Mouse (Mus musculus) brain, embryonic 18.5 days (tissue): Measurements from ENCODE around the gene Ppfia4.

ENCODE experiments used
- DNase-seq: peaks from one replicate; pipeline ENCODE4 v3.0.0-alpha.2; 2012; ENCODE audit warnings: low read depth, low spot score

The Ppfia4 gene

DNA sequence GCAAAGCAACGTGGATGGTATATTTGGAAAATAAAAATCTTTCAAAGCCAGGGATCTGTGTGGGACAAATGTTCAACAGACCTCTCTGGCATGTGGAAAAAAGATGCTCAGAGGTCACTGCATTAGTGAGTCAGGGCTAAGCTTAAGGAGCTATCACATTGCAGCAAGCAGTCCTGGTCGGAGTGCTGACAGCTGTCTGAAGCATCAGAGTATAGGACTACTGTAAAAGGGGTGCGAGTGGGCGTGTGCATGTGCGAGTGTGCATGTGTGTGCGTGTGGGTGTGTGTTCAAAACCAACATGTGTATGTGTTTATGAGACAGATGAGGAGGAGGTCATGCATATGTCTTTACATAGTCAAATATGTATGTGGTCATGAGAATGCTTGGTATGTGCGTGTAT lies 6.4 kb upstream of the Ppfia4 start:
- no peak for DNase-seq

DNA sequence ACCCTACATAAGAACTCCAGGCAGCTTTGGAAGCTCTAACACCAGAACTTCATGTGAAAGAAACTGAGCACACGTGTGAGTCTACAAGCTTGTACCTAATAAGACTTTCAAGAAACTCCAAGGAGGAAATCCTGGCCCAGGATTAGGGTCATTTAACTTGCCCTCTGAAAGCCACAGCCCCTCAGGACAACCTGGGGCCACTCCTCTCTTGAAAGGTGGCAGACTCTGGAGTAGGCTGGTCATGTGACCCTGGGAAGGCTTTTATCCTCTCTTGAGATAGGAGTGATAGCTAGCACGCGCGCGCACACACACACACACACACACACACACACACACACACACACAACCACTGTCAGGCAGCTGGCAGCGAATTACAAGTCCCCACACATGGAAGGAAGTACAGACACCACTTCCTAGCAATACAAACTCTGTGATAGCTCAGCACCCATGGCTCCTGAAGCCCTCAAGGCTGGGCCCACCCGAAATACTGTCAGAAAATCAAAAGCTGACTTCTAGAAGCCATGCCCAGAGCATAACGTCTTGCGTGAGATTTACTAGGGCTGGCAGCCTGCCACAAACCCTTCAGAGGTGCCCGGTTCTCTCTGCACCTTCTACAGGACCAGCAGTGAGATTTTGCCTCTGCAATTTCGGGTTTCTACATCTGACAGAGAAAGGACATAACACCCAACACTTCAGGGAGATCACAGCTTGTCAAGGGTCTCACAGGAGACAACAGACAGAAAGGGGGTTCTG lies 4.4 kb upstream of the Ppfia4 start:
- DNase-seq, result no peak

DNA sequence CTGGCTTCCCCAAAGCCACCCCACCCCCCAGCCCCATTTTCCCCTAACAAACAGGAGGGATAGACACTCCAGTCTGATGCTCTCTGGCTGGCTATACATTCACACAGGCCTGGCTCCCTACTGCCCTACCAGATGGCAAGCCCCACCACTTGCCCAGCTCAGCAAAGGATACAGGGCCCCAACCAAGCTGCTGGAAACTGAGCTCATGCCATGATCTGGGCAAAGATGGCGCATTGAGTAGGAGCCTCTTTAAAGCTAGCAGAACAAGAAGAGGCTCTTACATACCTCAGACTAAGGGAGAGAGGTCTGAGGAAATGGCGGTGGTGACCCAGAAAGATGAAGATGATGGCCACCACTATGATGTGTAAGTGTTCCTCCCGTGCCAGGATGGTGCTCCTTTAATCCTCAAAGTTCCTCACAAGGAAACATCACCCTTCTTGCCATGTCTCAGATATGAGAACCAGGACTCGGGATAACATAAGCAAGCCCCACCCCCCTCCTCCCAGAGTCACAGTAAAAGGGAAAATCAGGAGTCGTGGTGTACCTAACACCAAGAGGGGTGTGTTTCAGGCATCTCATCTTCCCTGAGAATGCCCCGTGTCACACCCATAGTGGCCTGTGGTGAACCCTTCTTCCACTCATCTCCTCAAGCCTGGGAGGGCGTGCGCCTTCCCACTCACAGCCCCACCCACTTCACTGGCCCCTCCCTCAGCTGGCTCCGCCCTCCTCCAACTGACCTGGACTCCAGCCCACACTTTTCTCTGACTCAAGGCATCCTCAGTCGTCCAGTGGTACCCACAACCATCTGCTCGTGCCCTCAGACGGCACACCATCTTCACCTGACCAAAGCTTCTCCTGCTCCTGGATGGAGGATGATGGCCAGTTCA lies 3.4 kb upstream of the Ppfia4 start:
- DNase-seq, result no peak

DNA sequence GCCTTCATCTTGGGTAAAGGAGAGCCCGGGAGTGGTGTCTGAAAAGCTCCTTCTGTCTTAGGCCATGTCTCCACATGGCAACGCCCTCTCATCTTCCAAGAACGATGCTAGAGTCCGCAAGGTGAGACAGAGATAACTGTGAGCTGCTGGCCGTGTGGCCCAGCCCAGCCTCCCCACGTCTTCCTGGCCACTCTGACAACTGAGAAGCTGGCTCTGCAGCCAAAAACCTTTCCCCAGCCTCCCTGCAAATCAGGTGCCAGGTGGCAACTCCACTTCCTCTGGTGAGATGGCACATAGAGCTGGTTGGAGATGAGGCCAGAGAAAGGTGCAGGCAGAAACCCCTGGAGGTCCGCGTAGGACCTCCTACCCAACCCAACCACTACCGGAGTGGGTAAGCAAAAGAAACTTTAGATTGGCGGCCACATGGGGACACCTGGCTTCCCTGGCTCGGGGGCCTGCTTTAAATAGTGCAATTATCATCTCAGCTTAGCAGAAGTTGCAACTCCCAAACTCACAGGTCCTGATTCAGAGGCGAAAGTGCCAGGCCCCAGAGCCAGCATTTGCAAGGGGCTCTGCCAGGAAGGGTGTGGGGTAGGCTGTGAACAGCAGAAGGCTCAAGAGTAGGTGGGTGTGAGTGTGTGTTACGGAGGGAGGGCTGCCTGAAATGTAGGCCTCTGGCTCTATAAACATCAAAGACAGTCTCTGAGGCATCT lies 2.6 kb upstream of the Ppfia4 start:
- no peak for DNase-seq

DNA sequence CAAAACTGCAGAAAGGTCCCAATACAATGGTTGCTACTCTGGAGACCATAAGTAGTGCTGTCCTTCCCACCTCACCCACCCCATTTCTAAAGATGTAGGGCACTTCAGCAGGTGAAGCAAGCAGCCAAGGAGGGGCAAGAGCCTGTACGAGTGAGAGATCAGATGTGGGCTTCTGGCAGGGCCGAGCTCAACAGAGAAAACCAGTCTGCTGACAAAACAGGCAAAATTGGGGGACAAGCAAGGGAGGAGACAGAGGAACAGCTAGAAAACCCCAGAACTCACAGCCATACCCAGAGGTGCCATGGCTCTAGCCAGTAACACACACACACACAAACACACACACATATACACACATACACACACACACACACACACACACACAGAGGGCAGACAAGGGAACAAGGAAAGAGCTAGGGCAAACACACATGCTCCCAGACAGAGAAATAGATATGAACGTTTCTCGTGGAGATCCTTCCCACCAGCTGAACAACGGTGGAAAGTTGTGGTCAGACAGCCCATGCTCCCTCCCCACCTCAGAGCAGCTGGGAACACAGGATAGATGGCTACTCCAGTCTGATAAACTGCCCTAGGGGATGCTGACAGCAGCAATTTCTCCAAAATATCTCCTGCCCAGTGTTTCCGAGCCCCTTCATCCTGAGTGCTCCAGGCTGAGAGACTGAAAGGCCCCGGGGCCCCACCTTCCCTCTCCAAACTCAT lies 1.5 kb upstream of the Ppfia4 start:
- no peak for DNase-seq

DNA sequence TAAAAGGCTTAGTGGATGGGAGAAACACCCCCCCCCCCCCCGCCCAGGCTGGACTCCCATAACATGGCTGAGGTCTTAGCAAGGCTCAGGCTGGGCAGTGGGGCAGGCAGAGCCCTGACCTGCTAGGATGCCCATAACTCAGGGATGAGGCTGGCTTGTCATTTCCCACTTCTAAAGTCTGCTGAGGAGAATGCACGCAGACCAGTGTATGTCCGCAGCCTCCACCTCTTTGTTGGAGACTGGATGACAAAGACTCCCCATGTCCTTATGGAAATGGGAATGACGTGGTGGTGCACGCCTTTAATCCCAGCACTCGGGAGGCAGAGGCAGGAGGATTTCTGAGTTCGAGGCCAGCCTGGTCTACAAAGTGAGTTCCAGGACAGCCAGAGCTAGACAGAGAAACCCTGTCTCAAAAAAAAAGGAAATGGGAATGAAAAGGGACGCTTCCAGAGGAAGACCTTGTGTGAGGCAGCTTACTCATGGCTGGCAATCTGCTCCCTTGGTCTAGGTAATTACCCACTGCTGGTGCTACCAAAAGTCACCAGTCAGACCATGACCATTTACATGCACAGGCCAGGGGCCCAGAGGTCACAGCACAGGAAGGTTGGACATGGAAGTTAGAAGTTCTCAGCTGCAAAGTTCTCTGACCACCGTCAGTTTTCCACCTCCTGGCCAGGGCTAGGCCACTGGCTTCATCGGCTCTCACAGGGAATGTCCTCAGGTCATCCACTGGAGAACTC lies 813 bp upstream of the Ppfia4 start:
- DNase-seq, result no peak

DNA sequence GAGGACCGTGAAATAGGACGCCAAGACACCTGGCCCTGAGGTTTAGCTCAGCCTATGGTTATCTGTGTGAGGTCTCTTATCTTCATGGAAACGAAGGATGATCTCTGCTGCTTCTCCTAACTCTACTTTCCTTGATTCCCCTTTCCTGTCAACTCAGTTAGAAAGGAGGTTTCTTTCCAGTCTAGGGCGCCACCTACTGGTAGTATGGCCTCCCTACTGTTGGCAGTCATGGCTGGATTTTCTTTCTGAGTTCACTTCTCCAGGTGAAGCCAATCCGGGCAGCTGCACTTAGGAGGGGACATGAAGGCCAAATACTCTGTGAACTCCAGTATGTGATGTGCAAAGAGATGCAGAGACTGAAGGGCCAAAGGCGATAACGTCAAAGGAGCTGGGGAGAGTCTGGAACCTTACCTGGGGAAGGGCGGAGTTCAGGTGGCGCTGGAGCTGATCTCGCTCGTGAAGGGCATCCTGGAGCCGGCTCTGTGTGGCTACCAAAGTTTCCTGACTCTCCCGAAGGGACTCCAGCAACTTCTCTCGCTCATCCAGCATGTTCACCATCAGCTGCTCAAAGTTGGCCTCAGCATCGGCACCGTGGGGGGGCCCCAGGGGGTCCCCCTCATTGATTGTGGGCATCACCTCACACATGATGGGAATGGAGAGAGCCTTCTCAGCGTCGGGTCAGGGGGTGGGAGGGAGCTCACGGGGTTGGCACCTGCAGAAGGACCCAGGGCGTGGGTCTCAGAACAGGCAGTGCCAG lies 671 bp downstream of the Ppfia4 start:
- DNase-seq, result no peak

DNA sequence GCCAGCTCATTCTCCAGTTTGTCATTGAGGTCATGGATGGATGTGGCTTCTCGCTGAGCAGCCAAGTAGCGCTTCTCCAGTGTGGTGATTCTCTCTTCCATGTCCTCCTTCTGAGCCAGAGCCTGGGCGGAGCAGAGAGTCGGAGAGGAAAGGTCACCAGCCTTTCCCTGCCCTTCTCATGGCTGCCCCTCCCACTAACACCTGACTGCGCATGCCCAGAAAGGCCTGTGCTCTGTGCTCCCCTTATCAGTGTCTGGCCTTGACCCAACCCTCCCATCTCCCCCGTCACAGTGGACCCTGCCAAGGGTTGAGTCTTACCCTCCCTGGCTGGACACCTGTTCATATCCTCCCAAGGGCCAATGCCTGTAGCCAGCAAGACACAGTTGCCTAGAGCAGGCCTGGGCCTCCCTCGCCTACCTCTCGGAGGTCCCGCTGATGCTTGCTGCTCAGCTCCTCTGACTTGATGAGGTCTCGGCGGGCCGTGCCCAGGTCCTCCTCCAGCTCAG lies 5.8 kb downstream of the Ppfia4 start:
- DNase-seq, result no peak

DNA sequence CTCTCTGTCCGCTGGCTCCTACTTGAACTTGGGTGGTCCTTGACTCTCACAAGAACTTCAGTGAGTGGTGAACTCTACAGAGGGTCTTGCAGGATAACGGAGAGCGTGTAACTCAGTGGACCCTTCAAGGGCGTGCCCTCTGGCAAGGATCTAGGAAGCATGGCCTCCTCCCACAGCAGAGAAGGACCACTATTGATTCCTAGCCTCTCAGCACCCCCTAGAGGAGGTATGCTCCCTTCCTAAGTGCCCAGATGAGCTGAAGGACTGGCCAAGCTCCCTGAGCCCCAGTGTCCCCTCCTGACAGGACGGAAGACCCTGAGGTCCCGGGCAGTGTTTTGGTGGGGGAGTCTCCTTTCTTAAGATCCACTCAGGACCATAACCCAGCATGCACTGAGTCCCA lies 10.1 kb downstream of the Ppfia4 start:
- no peak for DNase-seq

DNA sequence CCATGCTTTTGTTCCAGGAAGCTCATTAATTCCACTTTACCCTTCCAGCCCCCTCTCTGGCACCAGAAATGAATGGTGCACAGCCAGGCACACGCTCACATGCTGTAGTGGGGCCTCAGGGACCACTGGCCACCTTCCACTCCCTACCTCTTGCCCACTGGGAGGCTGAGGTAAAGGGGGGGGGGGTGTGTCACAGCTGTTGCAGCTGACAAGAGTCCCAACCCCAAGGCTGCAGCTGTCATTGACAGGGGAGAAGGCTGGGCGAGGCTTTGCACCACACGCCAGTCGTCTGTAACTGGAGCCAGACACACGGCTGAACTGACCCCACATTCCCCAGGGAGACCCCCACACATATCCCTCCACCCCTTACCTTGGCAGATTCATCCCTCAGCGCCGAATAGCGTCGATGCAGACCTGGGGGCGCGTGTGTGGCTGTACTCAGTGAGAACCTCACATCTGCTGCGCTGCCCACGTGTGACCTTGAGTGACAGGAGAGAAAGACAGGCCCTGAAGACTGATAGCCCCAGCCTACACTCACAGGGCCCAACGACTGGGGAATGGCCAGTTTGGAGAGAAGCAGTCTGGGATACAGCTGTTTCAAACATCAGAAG lies 11.9 kb downstream of the Ppfia4 start:
- DNase-seq, result no peak

DNA sequence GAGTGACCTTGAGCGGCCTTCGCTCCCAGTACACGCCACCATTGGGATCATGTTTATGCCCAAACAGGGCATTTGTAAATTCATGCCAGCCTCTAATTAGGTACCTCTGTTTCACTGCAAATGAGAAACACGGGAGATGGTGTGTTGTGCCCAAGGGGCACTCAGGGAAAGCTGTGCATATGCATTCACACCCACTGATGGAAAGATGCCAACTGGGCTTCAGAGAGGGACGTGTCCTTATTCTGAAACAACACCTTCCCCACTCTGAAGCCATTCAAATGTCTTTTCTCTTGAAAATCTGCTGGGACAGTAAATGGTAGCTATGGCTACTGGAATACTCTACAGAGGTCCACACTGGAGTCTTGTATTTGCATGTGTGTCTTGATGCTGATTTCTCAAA lies 14.5 kb downstream of the Ppfia4 start:
- no peak for DNase-seq

DNA sequence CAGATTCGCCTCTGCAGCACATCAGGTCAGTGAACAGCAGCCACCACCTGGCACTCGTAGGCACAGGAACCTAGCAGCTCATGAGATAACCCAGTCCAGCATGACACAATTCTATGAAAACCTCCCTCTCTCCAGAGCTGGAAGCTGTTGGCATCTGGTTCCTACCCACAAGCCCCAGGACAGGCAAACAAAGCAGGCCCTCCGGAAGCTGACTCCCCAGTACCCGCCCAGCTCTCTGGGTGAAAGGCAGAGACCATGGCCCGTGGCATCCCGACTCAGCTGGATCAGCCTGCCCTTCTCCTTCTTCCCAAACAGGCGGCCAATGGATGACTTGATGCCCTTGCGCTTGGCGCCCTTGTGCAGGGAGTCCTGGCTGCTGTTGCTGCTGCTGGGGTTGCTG lies 16.4 kb downstream of the Ppfia4 start:
- no peak for DNase-seq

DNA sequence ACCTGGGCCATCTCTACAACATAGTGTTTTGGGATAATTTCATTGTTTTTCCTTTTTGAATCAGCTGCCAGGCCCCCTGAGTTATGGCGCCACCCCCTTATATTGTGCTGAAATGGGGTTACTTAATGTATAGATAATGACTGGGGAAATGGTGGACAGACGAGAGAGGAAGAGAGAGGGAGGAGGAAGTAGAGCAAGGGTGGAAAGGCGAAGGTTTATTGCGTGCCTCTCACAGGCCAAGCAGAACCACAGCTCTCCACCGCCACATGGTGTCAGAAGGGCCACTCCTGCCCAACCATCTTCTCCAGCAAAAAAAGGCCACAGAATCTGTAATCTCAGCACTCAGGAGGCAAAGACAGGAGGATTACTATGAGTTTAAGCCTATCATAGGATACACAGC lies 17.5 kb downstream of the Ppfia4 start:
- DNase-seq, result no peak

DNA sequence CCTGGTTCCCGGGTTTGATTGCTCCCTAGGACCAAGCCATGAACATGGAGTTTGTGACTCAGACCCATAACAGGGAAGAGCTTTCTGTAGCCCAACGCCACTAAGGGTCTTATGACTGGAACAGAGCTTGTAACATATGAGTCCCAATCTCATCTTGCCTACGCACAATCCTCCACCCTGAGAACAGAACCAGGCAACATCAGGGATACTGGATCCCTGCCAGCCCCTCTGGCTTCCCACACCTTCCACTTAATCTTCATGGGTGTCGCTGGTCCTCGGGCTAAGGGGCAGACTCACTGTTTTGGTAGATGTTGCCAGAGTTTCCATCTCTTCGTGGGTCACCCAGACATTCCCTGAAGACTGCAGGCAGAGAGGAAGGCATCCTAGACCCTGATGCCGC lies 21.0 kb downstream of the Ppfia4 start:
- no peak for DNase-seq

DNA sequence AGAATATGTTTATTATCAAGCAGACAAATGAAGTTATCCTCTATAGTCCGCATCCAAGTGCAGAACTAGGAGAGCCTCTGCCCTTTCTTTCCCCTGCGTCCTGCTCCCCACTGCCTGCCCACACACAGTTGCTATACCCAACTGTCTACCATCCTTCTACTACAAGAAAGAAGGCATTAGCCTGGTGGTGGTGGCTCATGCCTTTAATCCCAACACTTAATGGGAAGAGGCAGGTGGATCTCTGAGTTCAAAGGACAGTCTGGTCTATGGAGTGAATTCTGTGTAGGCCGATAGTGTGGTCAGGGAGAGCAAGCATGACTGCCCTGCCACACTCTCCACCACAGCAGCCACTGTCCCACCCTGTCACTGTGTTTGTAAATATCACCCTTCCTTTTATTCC lies 22.0 kb downstream of the Ppfia4 start:
- DNase-seq, result no peak

DNA sequence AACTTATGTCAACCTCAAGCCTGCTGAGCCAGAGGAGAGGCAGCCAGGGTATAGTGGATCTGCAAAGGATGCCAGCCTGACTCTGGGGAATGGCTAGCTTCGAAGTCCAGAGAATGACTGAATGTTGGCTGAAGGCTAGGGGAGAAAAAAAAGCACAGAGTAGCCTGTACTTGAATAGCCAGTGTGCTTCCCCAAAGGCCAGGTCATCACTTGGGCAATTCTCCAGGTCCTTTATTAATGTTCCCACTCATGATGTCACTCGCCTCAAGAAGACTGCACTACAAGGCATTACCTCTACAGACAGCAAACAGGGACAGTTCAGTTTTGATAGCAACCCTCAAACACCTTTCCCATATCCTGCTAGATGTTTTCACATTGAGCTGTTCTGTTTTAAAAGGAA lies 22.4 kb downstream of the Ppfia4 start:
- no peak for DNase-seq

DNA sequence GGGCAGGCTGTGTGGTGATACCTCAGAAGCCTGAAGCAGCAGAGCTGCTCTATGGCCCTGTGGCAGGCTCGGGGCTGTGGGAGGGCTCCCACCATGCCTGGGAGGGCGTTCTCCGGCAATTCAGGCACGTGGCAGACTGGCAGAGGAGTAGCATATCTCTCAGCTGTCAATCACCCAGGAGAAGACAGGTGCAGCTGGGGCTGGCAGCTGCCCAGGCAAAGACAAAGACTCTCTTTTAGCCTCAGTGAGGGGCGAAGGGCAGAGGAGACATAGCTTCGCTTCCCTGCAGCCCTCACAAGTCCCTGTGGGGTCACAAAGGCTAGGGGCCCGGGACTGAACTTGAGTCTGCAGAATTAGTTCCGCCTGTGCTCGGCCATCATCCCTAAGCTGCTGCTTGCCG lies 25.3 kb downstream of the Ppfia4 start:
- DNase-seq, result no peak

DNA sequence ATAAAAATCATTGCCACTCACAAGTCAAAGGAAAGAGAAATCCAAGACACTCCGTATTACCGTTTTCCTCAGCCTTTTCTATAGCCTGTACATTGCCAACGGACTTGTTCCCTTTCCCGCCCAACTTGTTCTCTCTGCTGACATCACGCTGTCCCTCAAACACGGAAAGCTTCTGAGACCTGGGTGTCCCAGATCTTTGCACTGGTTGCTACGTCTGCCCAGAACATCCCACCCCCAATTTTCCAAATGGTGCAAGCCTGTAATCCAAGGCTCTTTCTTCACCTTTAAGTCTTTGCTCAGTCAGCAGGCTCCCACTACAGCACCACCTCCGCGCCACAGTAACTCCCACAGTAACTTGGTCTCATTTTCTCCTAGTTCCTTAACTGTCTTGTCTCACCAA lies 27.8 kb downstream of the Ppfia4 start:
- no peak for DNase-seq

DNA sequence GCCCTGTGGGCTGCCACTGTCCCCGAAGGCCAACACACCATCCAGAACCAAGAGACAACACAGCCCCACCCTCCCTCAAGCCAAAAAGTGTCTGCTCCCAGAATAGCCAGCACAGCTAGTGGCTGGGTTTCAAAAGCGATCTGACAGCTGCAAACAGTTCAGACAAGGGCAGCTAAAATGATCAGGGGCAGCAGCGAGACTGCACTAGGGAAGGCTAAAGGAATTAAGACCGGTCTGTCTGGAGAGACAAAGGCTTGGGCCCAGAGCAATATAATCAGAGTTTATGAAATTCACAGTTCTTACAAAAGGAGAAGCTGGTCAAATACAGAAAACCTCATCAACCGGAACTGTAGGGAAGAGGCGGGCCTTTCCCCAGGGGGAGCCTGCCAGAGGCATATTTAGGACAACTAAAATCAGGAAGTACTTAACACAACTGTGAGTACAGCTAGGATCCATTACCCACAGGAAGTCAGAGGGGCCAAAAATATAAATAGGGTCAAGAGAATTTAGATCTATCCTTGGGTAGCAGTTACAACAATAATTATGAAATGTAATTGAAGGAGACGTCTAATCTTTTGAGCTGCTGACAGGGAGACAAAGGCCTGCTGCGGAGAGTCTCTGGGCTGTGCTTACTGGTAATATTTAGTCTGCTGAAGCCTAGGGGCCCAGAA lies 30.0 kb downstream of the Ppfia4 start:
- no peak for DNase-seq
